9 mouse cellular contexts compared by ENCODE assay signal in the genomic region with DNA sequence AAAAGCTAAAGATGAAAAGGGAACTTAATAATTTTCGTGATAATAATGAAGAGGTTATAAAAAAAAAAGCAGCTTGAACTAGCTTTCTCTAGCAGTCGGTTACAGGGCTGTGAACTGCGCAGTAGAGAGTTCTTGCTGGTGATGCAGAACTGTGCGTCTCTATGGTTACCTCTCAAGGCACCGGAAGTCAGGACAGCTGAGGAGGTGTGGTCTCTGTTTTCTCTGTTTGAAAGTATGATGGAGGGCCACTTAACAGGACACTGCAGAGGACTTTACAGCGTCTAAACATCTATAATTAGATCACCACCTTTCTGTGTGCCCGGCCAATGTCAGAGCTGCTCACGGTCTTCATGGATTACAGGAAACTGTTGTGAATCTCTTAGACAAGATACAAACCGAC. TPM values are rescaled to one million over a fixed set of nuclear protein-coding genes. Genes with fewer than 3 reads are reported as not detected.
DNase-seq lines count a peak whose midpoint lies in the region; ATAC-seq lines count a peak whose summit lies in the region.
"Had no signal": no experiment of that assay in that cellular context is flagged by ENCODE, and none has a peak within 500 bp of the region (broad histone marks: within the 10 kb centered on the region; RNA-seq: fewer than 3 reads in every experiment).

No protein-coding gene starts in this region.

- no peak overlapping the region for H3K4me3 ChIP-seq in kidney, embryonic 16.5 days (ENCODE audit: low read length)
- H3K4me3 ChIP-seq in forebrain, embryonic 11.5 days (ENCODE audit: low read depth, low read length): no peak overlapping the region
- H3K4me3 ChIP-seq: limb, embryonic 12.5 days had no signal

- no peak overlapping the region; the same call in 1 of the 2 replicates for H3K4me2 ChIP-seq in kidney, embryonic 16.5 days (replicated peaks; ENCODE audit: low read depth, low read length)
- no peak overlapping the region for H3K4me2 ChIP-seq in forebrain, embryonic 11.5 days (ENCODE audit: low read depth, low read length, severe bottlenecking)
- H3K4me2 ChIP-seq: limb, embryonic 12.5 days had no signal

- no peaks in the 10 kb centered on the region for H3K36me3 ChIP-seq in kidney, embryonic 16.5 days (ENCODE audit: insufficient read depth, low read length)
- H3K36me3 ChIP-seq in forebrain, embryonic 11.5 days (ENCODE audit: control insufficient read depth, insufficient read depth, low read length): no peaks in the 10 kb centered on the region
- H3K36me3 ChIP-seq: limb, embryonic 12.5 days had no signal

- DNase-seq in kidney, postnatal 25 days: no peak
- DNase-seq in CD8-positive naive resting alpha-beta T cell, adult 2 months (ENCODE audit: low read depth in 2 of 2, low spot score in 2 of 2): peak; percentile 30 to 52
- DNase-seq in embryo, embryonic 9.5 days (ENCODE audit: extremely low spot score): peak; percentile 25
- peak; percentile 26 for DNase-seq in lung, postnatal 25 days (ENCODE audit: low spot score)
- no peak for DNase-seq in urinary bladder, adult 2 months (ENCODE audit: low spot score)
- no peak for DNase-seq in yolk sac, embryonic 10.5 days (ENCODE audit: low spot score)
- no peak for DNase-seq in forebrain, embryonic 11.5 days (ENCODE audit: low spot score)

- no peaks in the 10 kb centered on the region for H3K9me3 ChIP-seq in kidney, embryonic 16.5 days (ENCODE audit: low read length)
- H3K9me3 ChIP-seq in forebrain, embryonic 11.5 days (ENCODE audit: control insufficient read depth, low read length): no peaks in the 10 kb centered on the region
- H3K9me3 ChIP-seq: limb, embryonic 12.5 days had no signal

- WGBS in kidney, embryonic 16.5 days: 21% methylated on average over 9 of the region's 9 CpGs
- 62% methylated on average over 9 of the region's 9 CpGs for WGBS in forebrain, embryonic 11.5 days

- peaks cover 9% of the 10 kb centered on the region; the same call in 1 of the 2 replicates for H3K4me1 ChIP-seq in kidney, embryonic 16.5 days (ENCODE audit: insufficient read depth, low read length)
- H3K4me1 ChIP-seq in forebrain, embryonic 11.5 days (replicated peaks; ENCODE audit: control insufficient read depth, insufficient read depth, low read length): no peaks in the 10 kb centered on the region

- H3K27me3 ChIP-seq in kidney, embryonic 16.5 days (ENCODE audit: insufficient read depth, low read length): no peaks in the 10 kb centered on the region
- H3K27me3 ChIP-seq in forebrain, embryonic 11.5 days (ENCODE audit: control insufficient read depth, insufficient read depth, low read length): no peaks in the 10 kb centered on the region
- H3K27me3 ChIP-seq: limb, embryonic 12.5 days had no signal

- no peak overlapping the region for H3K9ac ChIP-seq in kidney, embryonic 16.5 days (replicated peaks; ENCODE audit: low read length)
- no peak overlapping the region for H3K9ac ChIP-seq in forebrain, embryonic 11.5 days (ENCODE audit: low read length)
- H3K9ac ChIP-seq: limb, embryonic 12.5 days had no signal

- ATAC-seq in kidney, embryonic 16.5 days (ENCODE audit: low FRiP score, low TSS enrichment): peak; percentile 75; the same call in 1 of the 2 replicates
- ATAC-seq in forebrain, embryonic 11.5 days (replicated peaks; ENCODE audit: low FRiP score): no peak

- H3K27ac ChIP-seq in kidney, embryonic 16.5 days (ENCODE audit: low read length): no peak overlapping the region
- no peak overlapping the region for H3K27ac ChIP-seq in forebrain, embryonic 11.5 days (ENCODE audit: low read depth, low read length)
- H3K27ac ChIP-seq: limb, embryonic 12.5 days had no signal

RNA-seq across cellular contexts. Expression of a gene that starts 16.0 kb away (rescaled TPM):
- polyA plus RNA-seq in kidney, embryonic 16.5 days (2015; fragmentation: Nextera tagmentation; extraction: Ambion mirVana): 201 and 230 TPM in 2 replicates
- 39.1 and 45.7 TPM in 2 replicates for polyA plus RNA-seq in urinary bladder, adult 2 months (2012; rRNA removed)
- 458 and 484 TPM in 2 replicates for polyA plus RNA-seq in forebrain, embryonic 11.5 days (2014; fragmentation: Nextera tagmentation; extraction: Ambion mirVana)

RNA-seq across cellular contexts. Expression of a gene that starts 17.2 kb away (rescaled TPM):
- 115 and 120 TPM in 2 replicates for polyA plus RNA-seq in kidney, embryonic 16.5 days (2015; fragmentation: Nextera tagmentation; extraction: Ambion mirVana)
- polyA plus RNA-seq in urinary bladder, adult 2 months (2012; rRNA removed): 92.5 and 102 TPM in 2 replicates
- 92.3 and 97.6 TPM in 2 replicates for polyA plus RNA-seq in forebrain, embryonic 11.5 days (2014; fragmentation: Nextera tagmentation; extraction: Ambion mirVana)

RNA-seq across cellular contexts. Expression of a gene that starts 26.2 kb away (rescaled TPM):
- polyA plus RNA-seq in kidney, embryonic 16.5 days (2015; fragmentation: Nextera tagmentation; extraction: Ambion mirVana): 14.2 and 17.4 TPM in 2 replicates
- 2.1 and 2.2 TPM in 2 replicates for polyA plus RNA-seq in urinary bladder, adult 2 months (2012; rRNA removed)
- 5.4 and 5.7 TPM in 2 replicates for polyA plus RNA-seq in forebrain, embryonic 11.5 days (2014; fragmentation: Nextera tagmentation; extraction: Ambion mirVana)

RNA-seq across cellular contexts. Expression of a gene that starts 41.1 kb away (rescaled TPM):
- 8.9 and 10.5 TPM in 2 replicates for polyA plus RNA-seq in kidney, embryonic 16.5 days (2015; fragmentation: Nextera tagmentation; extraction: Ambion mirVana)
- 11.0 and 11.9 TPM in 2 replicates for polyA plus RNA-seq in urinary bladder, adult 2 months (2012; rRNA removed)
- polyA plus RNA-seq in forebrain, embryonic 11.5 days (2014; fragmentation: Nextera tagmentation; extraction: Ambion mirVana): 13.8 TPM in 2 replicates

Comparison
In these comparisons a context has a peak if more than half of its experiments do, and no peak if none do; other contexts are left out.
1. DNase-seq: peak in CD8-positive naive resting alpha-beta T cell, adult 2 months (2 of 2), embryo, embryonic 9.5 days (single experiment) and lung, postnatal 25 days (single experiment); none in kidney, postnatal 25 days (0 of 2), urinary bladder, adult 2 months (single experiment), yolk sac, embryonic 10.5 days (single experiment) and forebrain, embryonic 11.5 days (single experiment).